Mouse (Mus musculus) kidney, adult 11 months (tissue): ENCODE results near the gene Psrc1.

Experiments used
- DNase-seq: peaks from one replicate; pipeline ENCODE4 v3.0.0; 2022

The Psrc1 gene

GRCm38 (mm10) chr3:108383485-108384354 is at the start of gene Psrc1:
TSS of gene Psrc1 (plus strand) at chr3:108383839.
- peak; percentile 86 for DNase-seq

GRCm38 (mm10) chr3:108336878-108337277 is 46.8 kb upstream of the Psrc1 start:
- no peak for DNase-seq

DNA sequence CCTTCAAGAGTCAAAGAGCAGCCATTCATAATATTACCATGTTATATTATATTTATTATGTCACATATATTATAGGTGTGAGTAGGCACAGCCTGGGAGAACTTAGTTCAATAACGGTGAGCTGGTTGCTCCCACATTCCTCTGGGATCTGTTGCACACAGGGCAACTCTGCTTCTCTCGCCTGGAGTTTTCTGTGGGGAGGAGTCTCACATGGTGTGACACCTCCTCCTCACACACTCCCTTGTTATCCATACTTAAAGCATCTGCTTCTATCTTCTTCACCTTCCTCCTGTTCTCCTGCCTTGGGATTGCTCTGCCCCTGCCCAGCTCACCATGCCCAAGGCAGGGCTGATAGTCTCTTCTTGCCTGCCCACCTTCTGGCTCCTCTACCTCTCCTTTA is 42.6 kb upstream of the Psrc1 start:
- DNase-seq: no peak

GRCm38 (mm10) chr3:108342185-108342584 is 41.5 kb upstream of the Psrc1 start:
- no peak for DNase-seq

DNA sequence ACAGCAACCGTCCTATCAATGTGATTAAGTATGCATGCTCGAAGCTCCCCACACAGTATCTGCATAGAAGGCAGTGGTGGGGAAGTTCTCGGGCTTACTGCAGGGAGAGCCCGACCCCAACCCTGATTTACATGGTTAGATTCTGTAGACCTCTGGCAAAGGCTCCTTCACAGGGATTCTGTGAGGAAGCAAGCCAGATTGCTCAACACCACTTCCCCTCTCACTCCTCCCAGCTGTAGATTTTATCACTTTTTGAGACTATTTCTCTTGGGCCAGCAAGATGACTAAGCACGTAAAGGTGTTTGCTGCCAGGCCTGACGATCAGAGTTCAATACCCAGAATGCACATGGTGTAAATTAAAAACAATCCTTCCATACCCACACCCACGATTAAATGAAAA is 37.8 kb upstream of the Psrc1 start:
- DNase-seq: no peak

- DNase-seq: no peak
Measured at GRCm38 (mm10) chr3:108348376-108348775, 35.3 kb upstream of the Psrc1 start.

DNA sequence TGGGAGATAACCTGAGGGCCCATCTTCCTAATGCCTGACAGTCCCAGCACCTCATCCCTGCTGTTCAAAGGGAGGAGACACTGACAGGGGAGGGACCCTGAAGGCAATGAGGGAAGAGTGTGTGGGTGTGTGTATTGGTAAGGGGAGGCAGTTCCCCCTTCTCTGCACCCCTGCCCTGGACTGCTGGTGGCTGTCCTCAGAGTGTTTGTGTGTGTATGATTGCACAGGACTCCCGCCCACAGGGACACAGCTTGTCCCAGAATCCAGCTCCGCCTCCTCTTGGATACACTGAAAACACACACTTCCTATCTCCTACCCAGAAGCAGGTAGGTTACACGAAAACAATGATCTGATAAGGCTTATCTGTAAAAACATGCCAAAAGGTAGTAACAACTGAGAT is 28.4 kb upstream of the Psrc1 start:
- no peak for DNase-seq

DNA sequence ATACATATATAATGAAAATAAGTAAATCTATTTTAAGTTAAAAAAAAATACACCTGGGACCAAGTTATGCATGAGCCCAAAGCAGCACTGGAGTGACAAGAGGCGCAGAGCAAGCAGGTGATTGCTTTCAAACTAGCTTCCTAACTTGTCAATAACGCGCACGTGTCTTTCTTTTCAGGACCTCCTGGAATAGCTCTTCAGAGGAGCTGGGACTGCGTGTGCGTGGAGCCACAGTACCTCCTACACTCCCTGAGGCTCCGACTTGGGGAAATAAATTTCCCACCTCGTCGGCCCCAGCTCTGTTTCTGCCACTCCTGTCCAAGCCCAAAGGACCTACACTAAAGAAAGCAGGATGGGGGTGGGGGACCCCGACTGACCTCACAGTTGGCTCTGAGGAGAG is 26.6 kb upstream of the Psrc1 start:
- no peak for DNase-seq

DNA sequence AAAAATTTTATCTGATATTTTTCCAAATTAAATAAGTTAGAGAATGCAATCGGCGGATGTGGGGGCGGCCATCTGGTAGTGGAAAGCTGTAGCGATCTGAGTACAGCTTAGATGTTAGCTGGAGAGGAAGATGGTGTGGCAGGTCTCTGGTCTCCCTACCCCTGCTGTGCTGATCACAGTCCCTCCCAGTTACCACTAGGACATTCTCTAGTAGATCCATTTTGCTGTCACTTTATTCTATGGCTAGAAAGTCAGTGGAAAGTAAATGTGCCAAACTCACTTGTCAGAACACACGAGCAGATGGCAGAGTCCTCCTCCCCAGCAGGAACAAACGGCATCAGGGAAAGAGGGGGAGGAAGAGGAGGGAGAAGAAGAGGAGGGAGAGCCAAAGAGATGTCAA is 25.2 kb upstream of the Psrc1 start:
- DNase-seq: no peak

DNA sequence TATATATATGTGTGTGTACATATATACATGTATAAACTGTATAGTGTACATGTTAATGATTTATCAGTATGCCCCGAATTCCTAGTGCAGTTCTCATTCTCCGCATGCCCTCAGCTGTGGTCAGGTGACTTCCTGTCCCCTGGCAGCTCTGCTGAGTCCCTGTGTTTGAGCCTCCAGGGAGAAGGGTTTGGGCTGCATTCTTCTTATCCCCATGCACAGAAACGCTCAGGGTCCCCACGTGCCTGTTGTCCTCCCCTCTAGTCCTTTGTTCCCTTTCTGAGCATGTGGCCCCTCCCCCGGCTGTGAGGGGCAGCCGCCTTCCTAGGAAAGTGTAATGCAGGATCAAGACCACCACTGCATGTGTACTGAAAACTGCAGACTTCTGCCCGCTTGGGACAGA is 22.7 kb upstream of the Psrc1 start:
- no peak for DNase-seq

GRCm38 (mm10) chr3:108363626-108364025 is 20.0 kb upstream of the Psrc1 start:
- DNase-seq: no peak

- DNase-seq: no peak
Measured at GRCm38 (mm10) chr3:108364270-108364995, 19.2 kb upstream of the Psrc1 start, which contains the start of gene Mybphl. TSS of gene Mybphl (plus strand) at chr3:108364911.

DNA sequence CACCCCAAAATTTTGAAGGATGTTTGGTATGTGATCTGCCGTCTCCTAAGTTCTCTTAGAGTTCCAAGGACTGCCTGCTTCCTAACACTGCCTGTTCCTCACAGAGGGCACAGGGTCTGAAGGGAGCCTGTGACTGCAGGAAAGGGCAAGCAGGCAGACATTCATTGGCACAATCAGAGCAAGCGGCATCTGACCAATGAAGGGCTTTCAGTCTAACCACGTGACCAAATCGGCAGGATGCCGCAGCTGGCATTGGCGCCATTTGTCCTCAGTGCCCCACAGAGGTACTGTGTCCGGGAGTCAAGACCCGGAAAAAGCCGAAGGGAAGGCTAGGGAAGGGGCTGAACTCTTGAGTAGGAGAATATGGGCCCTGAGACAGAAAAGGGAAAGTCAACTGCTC is 16.5 kb upstream of the Psrc1 start:
- no peak for DNase-seq

DNA sequence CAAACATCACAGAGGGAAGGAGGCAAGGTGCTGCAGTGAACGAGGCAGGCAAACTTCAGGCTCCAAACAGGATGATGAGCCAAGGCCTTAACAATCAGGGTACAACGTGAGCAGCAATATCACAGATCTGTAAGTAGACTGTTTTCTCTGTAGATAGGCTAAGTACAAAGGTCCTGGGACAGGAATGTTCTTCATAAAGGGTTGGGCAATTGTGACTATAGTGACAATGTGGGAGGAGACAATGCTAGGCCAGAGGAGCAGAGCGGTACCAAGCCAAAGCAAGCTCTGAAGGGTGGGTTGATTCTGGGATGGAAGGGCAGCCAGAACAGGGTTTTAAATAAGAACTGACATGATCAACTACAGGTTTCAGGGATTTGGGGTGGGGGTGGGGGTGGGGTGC is 15.8 kb upstream of the Psrc1 start:
- no peak for DNase-seq

- no peak for DNase-seq
Measured at GRCm38 (mm10) chr3:108368721-108369120, 14.9 kb upstream of the Psrc1 start.

GRCm38 (mm10) chr3:108372274-108372673 is 11.4 kb upstream of the Psrc1 start:
- DNase-seq: no peak

DNA sequence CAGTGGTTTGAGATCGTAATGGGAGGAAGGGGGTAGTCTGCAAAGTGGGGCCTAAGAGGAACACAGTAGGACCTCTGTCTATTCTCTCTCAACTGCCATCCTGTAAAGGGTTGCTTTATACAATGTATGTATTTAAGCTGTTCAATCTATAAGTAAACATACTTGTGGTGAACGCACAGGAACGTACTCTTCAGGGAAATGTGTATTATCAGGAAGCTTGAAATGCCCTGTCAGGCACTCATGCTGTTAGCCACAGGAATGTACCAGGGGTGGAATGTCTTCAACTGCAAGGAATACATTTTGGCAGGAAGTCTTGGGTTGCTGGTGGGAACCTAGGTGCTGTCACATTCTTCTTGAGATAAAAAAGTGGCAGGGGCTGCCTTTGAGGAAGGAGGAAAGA is 10.9 kb upstream of the Psrc1 start:
- no peak for DNase-seq

- DNase-seq: no peak
Measured at GRCm38 (mm10) chr3:108378875-108379663, 4.6 kb upstream of the Psrc1 start.

DNA sequence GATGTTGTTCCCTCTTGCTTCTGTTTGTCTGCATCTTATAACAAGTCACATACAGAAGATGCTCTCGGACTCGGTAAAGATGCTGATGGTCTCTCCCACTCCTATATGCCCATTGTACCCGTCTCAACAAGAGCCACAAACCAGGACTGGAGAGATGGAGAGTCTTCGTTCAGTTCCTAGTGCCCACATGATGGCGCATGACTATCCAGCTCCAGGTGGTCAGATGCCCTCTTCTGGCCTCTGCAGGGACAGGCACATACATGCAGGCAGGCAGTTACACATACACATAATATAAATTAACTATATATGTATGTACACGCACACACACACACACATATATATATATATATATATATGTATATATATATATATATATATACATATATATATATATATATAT is 2.9 kb upstream of the Psrc1 start:
- DNase-seq: no peak

GRCm38 (mm10) chr3:108381945-108382875 is 1.4 kb upstream of the Psrc1 start:
- DNase-seq: no peak

DNA sequence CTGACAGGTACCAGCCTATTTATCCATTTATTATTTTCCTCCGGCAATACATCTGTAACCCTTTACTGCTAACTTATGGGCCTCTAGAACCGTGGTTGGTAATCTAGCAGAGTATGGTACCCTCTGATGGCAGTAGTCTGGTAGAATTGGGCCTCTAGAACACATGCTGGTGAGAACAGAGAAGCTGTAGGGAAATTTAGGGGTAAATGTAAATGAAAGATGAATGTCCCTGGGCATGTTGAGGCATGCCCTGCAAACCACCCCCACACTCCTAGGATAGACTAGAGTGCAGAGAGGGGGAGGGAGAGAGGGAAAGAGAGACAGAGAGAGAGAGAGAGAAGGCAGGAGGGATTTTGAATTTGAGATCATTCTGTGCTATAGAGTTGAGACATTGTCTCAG is 786 bp downstream of the Psrc1 start:
- DNase-seq: no peak

DNA sequence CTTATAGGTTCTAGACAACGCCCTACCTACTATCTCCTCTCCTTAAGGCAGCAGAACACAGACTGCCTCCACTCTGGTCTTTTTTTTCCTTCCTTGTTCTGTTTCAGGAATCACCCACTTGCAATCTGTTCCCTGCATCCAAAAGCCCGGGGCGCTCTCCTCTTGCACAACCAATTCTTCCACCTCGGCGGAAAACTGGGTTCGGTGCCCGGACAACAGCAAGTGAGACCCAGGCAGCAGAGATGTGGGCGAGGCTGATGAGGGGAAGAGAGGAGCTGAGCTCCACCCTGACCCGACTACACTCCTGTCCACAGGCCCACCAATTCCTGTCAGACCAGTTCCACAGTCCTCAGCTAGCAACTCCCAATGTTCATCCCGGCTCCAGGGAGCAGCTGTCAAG is 2.5 kb downstream of the Psrc1 start:
- DNase-seq: no peak
